Mouse (Mus musculus) heart, embryonic 10.5 days (tissue): Measurements from ENCODE around the gene Ephb4. TPM values are rescaled to one million over a fixed set of nuclear protein-coding genes. Genes with fewer than 3 reads are reported as not detected.

Source experiments
- polyA plus RNA-seq: library from polyadenylated mRNA; unstranded; fragments of >200 nt; fragmentation: Nextera tagmentation; extraction: Ambion mirVana; gene quantifications from 2 replicates; pipeline ENCODE4 v1.2.1, GENCODE M21; 2016

Gene Ephb4
- polyA plus RNA-seq, 1 experiment from 2014 or later, result 42.5 TPM

Other genes starting within 250 kb of the Ephb4 start
- 6.4 and 7.4 TPM in 2 replicates for gene Trim56, start 233.9 kb upstream of the Ephb4 start, polyA plus RNA-seq
- not detected in 2 replicates for gene Muc3, start 200.8 kb upstream of the Ephb4 start, polyA plus RNA-seq
- 0.40 and 0.83 TPM in 2 replicates for gene Muc3a, start 137.7 kb upstream of the Ephb4 start, polyA plus RNA-seq
- gene Ache, start 62.6 kb upstream of the Ephb4 start, polyA plus RNA-seq, result 10.7 and 24.1 TPM in 2 replicates
- 11.1 and 12.3 TPM in 2 replicates for gene Ufsp1, start 55.5 kb upstream of the Ephb4 start, polyA plus RNA-seq
- 124 and 147 TPM in 2 replicates for gene Srrt, start 42.4 kb upstream of the Ephb4 start, polyA plus RNA-seq
- gene Trip6, start 35.7 kb upstream of the Ephb4 start, polyA plus RNA-seq, result 55.6 and 62.2 TPM in 2 replicates
- 10.6 and 12.0 TPM in 2 replicates for gene Slc12a9, start 16.5 kb upstream of the Ephb4 start, polyA plus RNA-seq
- gene Zan, start 127.0 kb downstream of the Ephb4 start, polyA plus RNA-seq, result 0.04 and 0.25 TPM in 2 replicates
- gene Pop7, start 152.4 kb downstream of the Ephb4 start, polyA plus RNA-seq, result 50.6 and 56.6 TPM in 2 replicates
- 8.0 and 10.8 TPM in 2 replicates for gene Gigyf1, start 168.4 kb downstream of the Ephb4 start, polyA plus RNA-seq
- gene Epo, start 183.1 kb downstream of the Ephb4 start, polyA plus RNA-seq, result 0.28 and 2.3 TPM in 2 replicates
- 287 and 294 TPM in 2 replicates for gene Gnb2, start 183.4 kb downstream of the Ephb4 start, polyA plus RNA-seq
- 0.07 TPM in 1 of 2 replicates, not detected in the other for gene Actl6b, start 203.4 kb downstream of the Ephb4 start, polyA plus RNA-seq
- gene Tfr2, start 219.7 kb downstream of the Ephb4 start, polyA plus RNA-seq, result 4.0 and 4.9 TPM in 2 replicates